Comparison of ENCODE assay signal across 8 mouse cellular contexts in genomic region chr1:74389831-74390286, GRCm38 (mm10). TPM values are rescaled to one million over a fixed set of nuclear protein-coding genes. Genes with fewer than 3 reads are reported as not detected.
DNase-seq lines count a peak whose midpoint lies in the region; ATAC-seq and TF ChIP-seq lines count a peak whose summit lies in the region.

No protein-coding gene starts in this region.

- H3K4me3 ChIP-seq in erythroblast, embryonic 14.5 days (replicated peaks) = peak overlapping the region; percentile 95
- peak overlapping the region; percentile 76 for H3K4me3 ChIP-seq in heart, postnatal 0 days (ENCODE audit: low read depth, low read length)
- H3K4me3 ChIP-seq in limb, embryonic 12.5 days (replicated peaks) = peak overlapping the region; percentile 94
- 0 out of 2 replicates have a peak overlapping the region, but pooled peaks have one; percentile 7 for H3K4me3 ChIP-seq in midbrain, embryonic 15.5 days

- H3K27me3 ChIP-seq in erythroblast, embryonic 14.5 days (ENCODE audit: control insufficient read depth) = no peaks in the 10 kb centered on the region
- no peaks in the 10 kb centered on the region for H3K27me3 ChIP-seq in heart, postnatal 0 days (ENCODE audit: control insufficient read depth, insufficient read depth, low read length)
- no peaks in the 10 kb centered on the region for H3K27me3 ChIP-seq in limb, embryonic 12.5 days
- H3K27me3 ChIP-seq in midbrain, embryonic 15.5 days (replicated peaks) = peaks cover 14% of the 10 kb centered on the region

- WGBS in heart, postnatal 0 days = 4% methylated on average over 29 of the region's 29 CpGs
- WGBS in limb, embryonic 12.5 days = 5% methylated on average over 29 of the region's 29 CpGs
- WGBS in midbrain, embryonic 15.5 days = 5% methylated on average over 29 of the region's 29 CpGs

- ATAC-seq in erythroblast, adult 5-6 weeks (replicated peaks; ENCODE audit: low FRiP score, poor library complexity, severe bottlenecking) = no peak
- 0 out of 2 replicates have a peak, but pooled peaks have one; percentile 7 for ATAC-seq in heart, postnatal 0 days (ENCODE audit: insufficient read depth, low read depth)
- no peak for ATAC-seq in limb, embryonic 12.5 days (ENCODE audit: insufficient number of reproducible peaks, insufficient read depth, low FRiP score, low TSS enrichment, low read depth)
- no peak for ATAC-seq in midbrain, embryonic 15.5 days (replicated peaks)

- peaks cover 80% of the 10 kb centered on the region for H3K4me1 ChIP-seq in erythroblast, embryonic 14.5 days (ENCODE audit: control insufficient read depth)
- H3K4me1 ChIP-seq in heart, postnatal 0 days (ENCODE audit: control insufficient read depth, insufficient read depth) = peaks cover 20% of the 10 kb centered on the region
- H3K4me1 ChIP-seq in limb, embryonic 12.5 days (replicated peaks) = peaks cover 42% of the 10 kb centered on the region
- peaks cover 31% of the 10 kb centered on the region for H3K4me1 ChIP-seq in midbrain, embryonic 15.5 days

- H3K36me3 ChIP-seq in erythroblast, embryonic 14.5 days (ENCODE audit: control insufficient read depth) = peaks cover 25% of the 10 kb centered on the region
- H3K36me3 ChIP-seq in heart, postnatal 0 days (replicated peaks; ENCODE audit: control insufficient read depth, insufficient read depth, low read length) = peaks cover 15% of the 10 kb centered on the region
- peaks cover 19% of the 10 kb centered on the region for H3K36me3 ChIP-seq in limb, embryonic 12.5 days
- 0 out of 2 replicates have a peak, but pooled peaks cover 3% of the 10 kb centered on the region for H3K36me3 ChIP-seq in midbrain, embryonic 15.5 days (replicated peaks)

- no peak for TF ChIP-seq CTCF in heart, postnatal 0 days (IDR thresholded peaks at IDR 0.05; ENCODE audit: low read depth)

- TF ChIP-seq EP300 in heart, postnatal 0 days (IDR thresholded peaks at IDR 0.05; ENCODE audit: low read depth) = no peak

- H3K9ac ChIP-seq in heart, postnatal 0 days (replicated peaks; ENCODE audit: low read depth, low read length) = peak overlapping the region; percentile 46
- peak overlapping the region; percentile 48 for H3K9ac ChIP-seq in limb, embryonic 12.5 days (replicated peaks)
- no peak overlapping the region for H3K9ac ChIP-seq in midbrain, embryonic 15.5 days

- peak; percentile 45 for DNase-seq in embryo, embryonic 10 days (ENCODE audit: low spot score)
- peak; percentile 52 for DNase-seq in heart, postnatal 0 days (ENCODE audit: low spot score)
- peak; percentile 69 for DNase-seq in thymus, postnatal 25 days
- no peak for DNase-seq in layer of hippocampus, postnatal 10 days (ENCODE audit: low spot score in 2 of 2)

- H3K27ac ChIP-seq in heart, postnatal 0 days (ENCODE audit: low read depth) = peak overlapping the region; percentile 98
- peak overlapping the region; percentile 98 for H3K27ac ChIP-seq in limb, embryonic 12.5 days
- H3K27ac ChIP-seq in midbrain, embryonic 15.5 days = no peak overlapping the region

- H3K9me3 ChIP-seq in erythroblast, embryonic 14.5 days (ENCODE audit: control insufficient read depth, low read length) = no peaks in the 10 kb centered on the region
- no peaks in the 10 kb centered on the region for H3K9me3 ChIP-seq in heart, postnatal 0 days (replicated peaks; ENCODE audit: control insufficient read depth, low read length)
- no peaks in the 10 kb centered on the region for H3K9me3 ChIP-seq in limb, embryonic 12.5 days
- no peaks in the 10 kb centered on the region for H3K9me3 ChIP-seq in midbrain, embryonic 15.5 days

- peak overlapping the region; percentile 94 for H3K4me2 ChIP-seq in heart, postnatal 0 days (ENCODE audit: low read depth, low read length)
- peak overlapping the region; percentile 99 for H3K4me2 ChIP-seq in limb, embryonic 12.5 days
- H3K4me2 ChIP-seq in midbrain, embryonic 15.5 days = peak overlapping the region; percentile 28

RNA-seq across cellular contexts. Expression of gene Ctdsp1, which starts 1.4 kb away (rescaled TPM):
- 33.4 and 34.3 TPM in 2 replicates for polyA plus RNA-seq in erythroblast, embryonic 14.5 days (2012)
- 30.7 and 40.5 TPM in 2 replicates for total RNA-seq in erythroblast, adult 5-6 weeks (2015; ENCODE audit: low replicate concordance)
- total RNA-seq in erythroblast, adult 5-6 weeks (2017; ENCODE audit: low replicate concordance) = 10.5 and 22.8 TPM in 2 replicates
- 82.6 and 106 TPM in 2 replicates for total RNA-seq in heart, postnatal 0 days (2014; rRNA removed; ENCODE audit: low replicate concordance)
- 38.0 and 38.4 TPM in 2 replicates for polyA plus RNA-seq in heart, postnatal 0 days (2015; fragmentation: Nextera tagmentation; extraction: Ambion mirVana)
- polyA plus RNA-seq in limb, embryonic 12.5 days (2016; fragmentation: Nextera tagmentation; extraction: Ambion mirVana) = 75.3 and 78.5 TPM in 2 replicates
- polyA plus RNA-seq in midbrain, embryonic 15.5 days (2015; fragmentation: Nextera tagmentation; extraction: Ambion mirVana) = 14.3 and 17.4 TPM in 2 replicates
- 10 to 100 TPM; 23.8 to 27.2 TPM for total RNA-seq in layer of hippocampus, postnatal 10 days (2021)

RNA-seq across cellular contexts. Expression of gene Slc11a1, which starts 14.9 kb away (rescaled TPM):
- 0.93 and 1.4 TPM in 2 replicates for polyA plus RNA-seq in erythroblast, embryonic 14.5 days (2012)
- total RNA-seq in erythroblast, adult 5-6 weeks (2015; ENCODE audit: low replicate concordance) = 20.2 and 37.0 TPM in 2 replicates
- total RNA-seq in erythroblast, adult 5-6 weeks (2017; ENCODE audit: low replicate concordance) = 3.0 and 12.7 TPM in 2 replicates
- total RNA-seq in heart, postnatal 0 days (2014; rRNA removed; ENCODE audit: low replicate concordance) = 2.0 and 2.5 TPM in 2 replicates
- polyA plus RNA-seq in heart, postnatal 0 days (2015; fragmentation: Nextera tagmentation; extraction: Ambion mirVana) = 1.6 and 1.8 TPM in 2 replicates
- 0.85 and 2.2 TPM in 2 replicates for polyA plus RNA-seq in limb, embryonic 12.5 days (2016; fragmentation: Nextera tagmentation; extraction: Ambion mirVana)
- polyA plus RNA-seq in midbrain, embryonic 15.5 days (2015; fragmentation: Nextera tagmentation; extraction: Ambion mirVana) = 2.0 and 3.4 TPM in 2 replicates
- total RNA-seq in layer of hippocampus, postnatal 10 days (2021) = 1 to 10 TPM; 2.0 to 3.0 TPM

RNA-seq across cellular contexts. Expression of gene Vil1, which starts 19.3 kb away (rescaled TPM):
- polyA plus RNA-seq in erythroblast, embryonic 14.5 days (2012) = not detected in 2 replicates
- total RNA-seq in erythroblast, adult 5-6 weeks (2015; ENCODE audit: low replicate concordance) = not detected in 2 replicates
- total RNA-seq in erythroblast, adult 5-6 weeks (2017; ENCODE audit: low replicate concordance) = not detected in 2 replicates
- total RNA-seq in heart, postnatal 0 days (2014; rRNA removed; ENCODE audit: low replicate concordance) = not detected in 2 replicates
- polyA plus RNA-seq in heart, postnatal 0 days (2015; fragmentation: Nextera tagmentation; extraction: Ambion mirVana) = 0.16 and 0.36 TPM in 2 replicates
- 0.19 TPM in 2 replicates for polyA plus RNA-seq in limb, embryonic 12.5 days (2016; fragmentation: Nextera tagmentation; extraction: Ambion mirVana)
- polyA plus RNA-seq in midbrain, embryonic 15.5 days (2015; fragmentation: Nextera tagmentation; extraction: Ambion mirVana) = 0.22 and 0.41 TPM in 2 replicates
- total RNA-seq in layer of hippocampus, postnatal 10 days (2021) = 1 to 10 TPM in 1 of 2 experiments, under 1 TPM in 1; 0.31 to 1.2 TPM

RNA-seq across cellular contexts. Expression of gene Catip, which starts 28.0 kb away (rescaled TPM):
- polyA plus RNA-seq in erythroblast, embryonic 14.5 days (2012) = not detected in 2 replicates
- not detected in 2 replicates for total RNA-seq in erythroblast, adult 5-6 weeks (2015; ENCODE audit: low replicate concordance)
- total RNA-seq in erythroblast, adult 5-6 weeks (2017; ENCODE audit: low replicate concordance) = not detected in 2 replicates
- 0.12 TPM in 1 of 2 replicates, not detected in the other for total RNA-seq in heart, postnatal 0 days (2014; rRNA removed; ENCODE audit: low replicate concordance)
- polyA plus RNA-seq in heart, postnatal 0 days (2015; fragmentation: Nextera tagmentation; extraction: Ambion mirVana) = 0.51 and 0.61 TPM in 2 replicates
- 1.5 and 1.6 TPM in 2 replicates for polyA plus RNA-seq in limb, embryonic 12.5 days (2016; fragmentation: Nextera tagmentation; extraction: Ambion mirVana)
- polyA plus RNA-seq in midbrain, embryonic 15.5 days (2015; fragmentation: Nextera tagmentation; extraction: Ambion mirVana) = 0.68 and 1.9 TPM in 2 replicates
- 1 to 10 TPM; 1.2 to 1.7 TPM for total RNA-seq in layer of hippocampus, postnatal 10 days (2021)

Comparison
In these comparisons a context has a peak if more than half of its experiments do, and no peak if none do; other contexts are left out.
1. H3K4me3 ChIP-seq: peak in every context shown above with its lines; median percentile 95 in erythroblast, embryonic 14.5 days; 94 in limb, embryonic 12.5 days; 76 in heart, postnatal 0 days; 7 in midbrain, embryonic 15.5 days.
2. DNase-seq: peak in embryo, embryonic 10 days (single experiment), heart, postnatal 0 days (single experiment) and thymus, postnatal 25 days (single experiment); none in layer of hippocampus, postnatal 10 days (0 of 2).
3. H3K4me2 ChIP-seq: peak in every context shown above with its lines; median percentile 99 in limb, embryonic 12.5 days; 94 in heart, postnatal 0 days; 28 in midbrain, embryonic 15.5 days.